Mouse (Mus musculus) erythroblast, adult 5-6 weeks (primary cell): ENCODE results near the gene Zfp334. TPM values are rescaled to one million over a fixed set of nuclear protein-coding genes. Genes with fewer than 3 reads are reported as not detected.

Source experiments
- ATAC-seq: replicated peaks from 2 replicates; pipeline ENCODE4 v1.8.0; 2016; ENCODE audit warnings: moderate number of reproducible peaks, mild to moderate bottlenecking, moderate TSS enrichment, inconsistent platforms; ENCODE audit not compliant: poor library complexity, low FRiP score, severe bottlenecking
- total RNA-seq, 2 experiments: library from RNA; stranded (forward) in 1 of 2; stranded (reverse) in 1 of 2; fragments of 150-400 nt in 1 of 2; fragments of 200-764, 138-1000 nt in 1 of 2; gene quantifications; 2 replicates each; pipeline versions ENCODE4 v1.2.3 to v1.2.4; 2015 to 2017; ENCODE audit warnings: low replicate concordance in 2 of 2

The Zfp334 gene
- total RNA-seq, 2 experiments from 2014 or later = not detected

- ATAC-seq = no peak
Observed at GRCm38 (mm10) chr2:165380050-165380449, 8.0 kb downstream of the Zfp334 start.

GRCm38 (mm10) chr2:165376001-165376400 is 12.1 kb downstream of the Zfp334 start:
- no peak for ATAC-seq

DNA sequence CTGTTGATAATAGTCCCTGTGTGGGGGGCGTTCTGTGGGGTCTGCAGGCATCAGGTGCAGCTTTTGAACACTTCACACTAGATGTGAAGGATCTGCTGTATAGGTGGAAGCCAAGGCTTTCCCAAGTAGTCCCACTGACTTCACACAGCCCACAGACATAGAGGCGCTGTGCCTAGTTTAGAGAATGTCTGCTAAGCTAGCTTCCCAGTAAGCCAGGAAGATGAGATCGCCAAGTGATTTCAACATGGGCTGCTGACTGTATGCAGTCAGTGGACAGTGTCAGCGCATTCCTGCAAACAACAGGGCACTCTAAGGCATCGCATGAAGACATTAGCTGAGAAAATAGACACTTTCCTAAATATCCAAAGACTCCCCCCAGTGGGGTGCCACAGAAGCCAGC is 12.6 kb downstream of the Zfp334 start:
- no peak for ATAC-seq

- no peak for ATAC-seq
Observed at GRCm38 (mm10) chr2:165371066-165371465, 17.0 kb downstream of the Zfp334 start.

GRCm38 (mm10) chr2:165370348-165370747 is 17.7 kb downstream of the Zfp334 start:
- no peak for ATAC-seq

DNA sequence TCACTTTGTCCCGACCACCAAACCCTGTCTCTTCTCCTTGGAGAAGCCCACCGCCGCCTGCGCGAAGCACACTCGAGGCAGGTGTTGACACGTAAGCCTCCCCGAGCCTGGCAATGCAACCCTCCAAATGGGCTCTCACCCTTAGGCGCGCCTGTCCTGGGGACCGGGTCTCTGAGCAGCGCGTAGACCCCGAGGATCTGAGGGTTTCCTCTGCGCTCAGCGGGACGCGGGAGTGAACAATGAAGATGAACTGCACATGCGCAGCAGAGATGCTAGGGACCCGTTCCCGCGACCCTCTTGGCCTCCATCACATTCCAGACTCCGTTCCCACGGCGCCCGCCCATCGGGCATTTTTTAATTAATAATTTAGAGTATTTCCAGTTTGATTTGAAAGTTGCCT is 19.6 kb downstream of the Zfp334 start, which contains the start of gene Zfp663:
Zfp663 (minus strand) TSS at position 234 of the 400 bp plus-strand sequence.
- ATAC-seq = no peak

DNA sequence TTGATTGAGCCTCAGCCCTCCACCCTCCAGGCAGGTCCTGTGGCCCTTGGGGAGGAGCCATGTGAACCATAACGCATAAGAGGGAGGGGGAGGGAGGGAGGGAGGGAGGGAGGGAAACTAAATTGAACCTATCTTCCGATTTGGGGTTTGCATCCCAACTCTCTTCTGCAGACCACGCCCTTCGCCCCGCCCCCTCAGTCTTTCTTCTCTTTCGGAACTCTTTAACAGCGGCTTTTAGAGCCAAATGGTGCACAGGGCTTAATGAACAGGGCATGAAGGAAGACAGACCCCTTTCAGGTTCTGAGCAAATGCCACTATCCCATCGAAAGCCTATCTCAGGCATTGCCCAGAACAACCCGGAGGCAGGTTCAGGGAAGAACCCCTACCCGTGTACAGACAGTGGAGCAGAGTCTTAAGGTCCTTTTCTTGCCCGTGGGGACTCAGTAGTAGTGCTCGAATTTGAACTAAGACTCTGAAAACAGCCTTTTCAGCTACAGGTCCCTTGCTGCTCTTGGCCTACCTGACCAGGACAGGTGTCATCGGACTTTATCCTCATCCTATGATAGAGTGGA is 20.1 kb downstream of the Zfp334 start:
- ATAC-seq = no peak

DNA sequence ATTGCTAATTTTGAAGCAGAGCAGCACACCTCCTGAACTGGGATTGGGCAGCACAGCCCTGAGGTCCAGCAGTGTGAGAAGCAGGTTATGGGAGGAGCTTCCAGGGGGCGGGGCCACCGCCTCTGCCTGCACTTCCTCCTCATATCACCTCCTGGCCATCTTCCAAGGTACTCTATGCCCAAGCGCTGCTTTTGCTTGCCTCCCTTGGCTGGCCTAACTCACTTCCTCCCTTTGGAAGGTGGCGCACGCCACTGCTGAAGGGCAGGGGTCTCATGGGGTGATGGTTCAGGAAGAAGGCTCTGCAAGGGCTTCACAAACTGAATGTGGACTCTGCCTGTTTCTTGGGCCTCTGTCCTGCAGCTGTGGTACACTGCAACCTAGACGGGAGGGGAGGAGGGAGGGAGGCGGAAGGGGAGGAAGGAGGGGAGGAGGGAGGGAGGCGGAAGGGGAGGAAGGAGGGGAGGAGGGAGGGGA is 21.0 kb downstream of the Zfp334 start:
- ATAC-seq = no peak

GRCm38 (mm10) chr2:165364334-165365091 is 23.5 kb downstream of the Zfp334 start:
- no peak for ATAC-seq

- ATAC-seq = no peak
Observed at GRCm38 (mm10) chr2:165363282-165363681, 24.8 kb downstream of the Zfp334 start.

- ATAC-seq = 0 out of 2 replicates have a peak, but pooled peaks have one; percentile 56
Observed at GRCm38 (mm10) chr2:165360861-165361260, 27.2 kb downstream of the Zfp334 start.

DNA sequence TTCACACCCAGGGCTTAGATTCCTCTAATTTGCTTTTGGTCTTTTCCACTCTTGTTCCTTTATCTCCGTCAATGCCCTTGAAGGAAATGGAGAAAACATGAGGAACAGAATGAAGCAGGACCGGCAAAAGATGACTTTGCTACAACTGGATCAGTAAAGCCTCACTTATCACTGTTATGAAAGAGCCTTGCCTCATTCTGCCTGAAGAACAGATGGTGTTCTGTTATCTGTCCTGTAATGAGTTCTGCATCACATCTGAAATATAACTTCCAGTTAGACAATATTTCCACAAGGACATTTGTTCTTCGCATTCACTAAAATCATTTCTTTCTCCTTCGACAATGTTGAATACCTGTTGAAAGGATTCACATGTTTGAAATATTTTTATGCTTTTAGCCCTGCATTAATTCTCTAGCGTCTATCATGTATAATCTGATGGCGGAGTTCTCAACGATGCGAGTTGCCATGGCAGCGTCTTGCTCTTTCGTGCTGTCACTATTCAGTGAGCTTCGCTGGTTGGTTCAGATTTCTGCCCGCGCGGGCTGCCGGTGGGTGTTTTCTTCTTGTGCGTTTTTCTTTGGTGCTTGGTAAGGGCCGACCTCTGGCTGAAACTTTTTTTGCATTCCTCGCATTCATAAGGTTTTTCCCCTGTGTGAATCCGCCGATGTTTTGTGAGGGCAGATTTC is 36.1 kb downstream of the Zfp334 start:
- ATAC-seq = no peak

DNA sequence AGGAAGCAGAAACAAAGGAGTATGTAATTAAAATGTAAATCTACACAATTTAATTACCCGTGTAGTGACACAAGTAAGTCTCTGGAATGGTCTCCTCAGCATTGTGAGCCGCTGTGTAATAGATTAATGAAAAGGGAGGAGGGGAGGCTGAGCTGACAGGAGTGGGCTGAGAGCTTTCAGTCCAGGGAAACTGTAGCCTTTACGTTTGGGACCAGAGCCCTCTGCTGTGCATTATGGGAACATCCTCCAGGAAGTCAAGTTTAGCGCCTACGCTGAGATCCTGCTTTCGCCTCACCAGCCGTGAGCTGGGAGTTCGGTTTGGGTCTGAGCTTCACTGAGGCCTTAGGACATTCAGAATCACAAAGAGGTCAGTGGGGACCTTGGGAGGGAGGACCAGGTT is 38.6 kb downstream of the Zfp334 start:
- no peak for ATAC-seq

DNA sequence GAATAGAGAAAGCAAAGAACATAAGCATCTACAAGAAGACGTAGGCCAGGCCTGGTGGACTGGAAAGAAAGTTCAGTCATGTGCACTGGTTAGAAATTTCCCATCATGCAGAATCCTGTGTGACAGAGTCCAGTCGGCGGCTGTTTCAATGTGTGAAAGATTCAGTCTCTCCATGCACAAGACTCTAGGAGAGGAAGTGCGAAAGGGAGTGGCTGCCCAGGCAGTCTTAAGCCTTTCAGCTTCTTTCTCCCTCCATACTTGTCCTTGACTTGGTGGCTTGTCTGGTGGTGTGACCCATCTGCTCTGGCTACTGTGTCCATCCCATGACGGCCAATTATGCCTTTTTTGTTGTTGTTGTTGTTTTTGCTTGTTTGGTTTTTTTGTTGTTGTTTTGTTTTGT is 41.9 kb downstream of the Zfp334 start:
- no peak for ATAC-seq

DNA sequence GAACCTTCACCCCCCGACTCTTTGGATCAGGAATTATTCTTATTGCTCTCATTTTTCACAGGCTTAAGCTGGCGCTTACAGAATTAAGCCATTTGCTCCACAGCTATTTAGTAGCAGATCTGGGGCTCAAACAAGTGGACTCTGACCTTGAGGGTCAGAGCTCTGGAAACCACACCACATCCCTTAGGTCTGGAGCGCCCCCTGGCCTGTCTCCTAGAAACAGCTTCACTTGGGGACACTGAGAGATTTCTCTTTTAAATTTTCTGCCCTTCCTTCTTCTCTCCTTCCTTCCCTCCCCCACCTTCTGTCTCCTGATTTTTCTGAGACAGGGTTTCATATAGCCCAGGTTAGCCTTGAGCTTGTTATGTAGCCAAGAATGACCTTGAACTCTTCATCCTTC is 50.9 kb downstream of the Zfp334 start:
- ATAC-seq = no peak

DNA sequence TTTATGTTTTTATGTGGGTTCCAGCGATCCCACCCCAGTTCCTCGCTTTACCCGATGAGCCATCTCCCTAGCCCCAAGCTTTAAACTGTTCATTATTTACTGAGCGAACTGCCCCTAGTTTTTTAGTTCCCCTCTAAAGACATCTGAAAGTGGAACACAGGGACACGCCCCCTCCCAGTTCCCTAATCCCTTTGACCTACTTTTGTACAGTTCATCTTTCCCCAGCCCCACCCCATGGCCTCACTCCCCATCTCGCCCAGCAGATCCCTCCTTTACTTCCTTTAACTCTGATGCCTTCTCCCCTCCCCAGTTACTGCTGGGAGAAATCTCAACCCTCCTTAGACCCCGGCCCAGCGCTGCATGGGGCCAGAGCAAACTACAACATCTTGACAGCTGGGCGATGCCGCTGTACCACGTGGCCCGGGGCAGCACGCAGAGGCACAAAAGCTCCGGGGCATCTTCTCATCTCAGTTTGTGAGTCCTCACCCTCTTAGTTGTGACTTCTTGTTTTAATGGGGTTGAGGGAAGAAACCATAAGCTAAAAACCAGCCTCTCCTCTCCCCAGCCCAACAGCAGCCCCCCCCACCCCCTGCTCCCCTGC is 55.3 kb downstream of the Zfp334 start:
- no peak for ATAC-seq

DNA sequence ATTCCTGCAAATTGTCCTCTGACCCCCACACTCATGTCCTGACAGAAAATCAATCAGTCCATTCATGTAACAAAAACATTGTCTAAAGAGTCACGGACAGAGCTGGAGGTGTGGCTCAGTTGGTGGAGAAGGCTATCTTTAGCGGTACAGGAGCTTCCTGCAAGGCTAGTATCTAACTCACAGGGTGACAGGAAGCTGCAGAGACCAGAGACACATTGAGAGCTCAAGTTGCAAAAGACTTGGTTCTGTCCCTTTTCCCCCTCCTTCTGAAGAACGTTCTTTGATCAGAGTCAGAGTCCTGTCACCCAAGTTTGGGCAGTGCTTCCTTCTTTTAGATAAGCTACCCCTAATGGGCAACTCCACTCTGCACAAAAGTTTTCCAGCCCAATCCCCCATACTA is 58.4 kb downstream of the Zfp334 start:
- no peak for ATAC-seq

DNA sequence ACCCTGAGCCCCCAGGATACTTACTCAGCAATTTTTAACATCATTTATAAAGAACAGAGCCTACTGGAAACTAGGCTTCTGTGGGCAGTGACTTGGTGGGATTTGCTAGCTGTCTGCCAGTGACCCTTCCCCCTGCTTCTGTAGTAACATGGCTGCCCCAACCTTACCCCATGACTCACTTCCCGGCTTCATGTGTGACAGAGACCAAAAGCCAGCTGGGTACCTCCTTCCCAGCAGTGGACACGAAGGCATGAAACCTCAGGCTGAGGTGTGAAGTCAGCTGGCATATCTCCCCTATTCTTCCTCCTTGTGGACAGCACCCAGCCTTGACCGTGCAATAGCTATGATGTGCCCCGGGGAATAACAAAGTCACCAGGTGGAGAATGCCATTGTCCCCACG is 59.3 kb downstream of the Zfp334 start:
- ATAC-seq = no peak

DNA sequence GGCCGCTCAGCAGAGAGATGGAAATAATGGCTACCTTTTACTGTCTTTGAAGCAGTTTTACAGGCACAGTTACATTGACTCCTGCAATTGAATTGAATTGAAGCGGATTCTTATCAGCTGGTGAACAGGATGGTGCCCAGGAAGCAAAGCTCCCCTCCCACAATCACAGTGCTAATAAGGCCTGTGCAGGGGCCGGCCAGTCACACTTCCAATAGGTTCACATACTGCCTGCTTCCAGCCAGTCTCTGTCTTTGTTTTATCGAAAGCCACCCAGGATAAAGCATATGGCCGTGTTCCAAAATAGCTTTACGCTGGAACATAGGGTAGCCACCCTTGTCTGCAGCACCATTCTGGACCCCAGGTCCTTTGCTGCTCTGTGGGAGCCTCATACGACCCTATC is 60.7 kb downstream of the Zfp334 start:
- ATAC-seq = no peak
